Mouse (Mus musculus) limb, embryonic 15.5 days (tissue): ENCODE data around the gene Cdc34. TPM values are rescaled to one million over a fixed set of nuclear protein-coding genes. Genes with fewer than 3 reads are reported as not detected.
A peak's percentile ranks its signal among the peaks of the same experiment; 100 is the strongest.

Experiments
- ATAC-seq: fragments of 200-750 bp; cut with Nextera tagmentation; 2 replicates; pipeline ENCODE4 v1.8.0; 2017; ENCODE audit warnings: low read depth, moderate TSS enrichment; ENCODE audit not compliant: insufficient number of reproducible peaks, low FRiP score, low TSS enrichment
- H3K27ac ChIP-seq: fragments of 300-500 bp; sonication (generic); 2 replicates; pipeline ENCODE4 v1.5.1; 2015; ENCODE audit warnings: moderate library complexity, mild to moderate bottlenecking, inconsistent platforms
- H3K27me3 ChIP-seq: fragments of 300-500 bp; sonication (generic); 2 replicates; pipeline ENCODE4 v1.6.1; 2015; ENCODE audit warnings: inconsistent platforms
- H3K36me3 ChIP-seq: fragments of 300-500 bp; sonication (generic); 2 replicates; pipeline ENCODE4 v1.6.1; 2015; ENCODE audit warnings: inconsistent platforms
- H3K4me1 ChIP-seq: fragments of 300-500 bp; sonication (generic); 2 replicates; pipeline ENCODE4 v1.6.1; 2015; ENCODE audit warnings: inconsistent platforms
- H3K4me2 ChIP-seq: fragments of 300-500 bp; sonication (generic); 2 replicates; pipeline ENCODE4 v1.6.1; 2015; ENCODE audit warnings: mild to moderate bottlenecking, inconsistent platforms
- H3K4me3 ChIP-seq: fragments of 300-500 bp; sonication (generic); 2 replicates; pipeline ENCODE4 v1.5.1; 2015; ENCODE audit warnings: mild to moderate bottlenecking, inconsistent platforms
- H3K9ac ChIP-seq: fragments of 300-500 bp; sonication (generic); 2 replicates; pipeline ENCODE4 v1.6.1; 2015; ENCODE audit warnings: inconsistent platforms
- H3K9me3 ChIP-seq: fragments of 300-500 bp; sonication (generic); 2 replicates; pipeline ENCODE4 v1.6.1; 2016; ENCODE audit warnings: inconsistent platforms
- WGBS: fragments of 180-500 bp; shearing (Covaris S2); methylation state at CpG from one replicate; pipeline ENCODE4 v1.1.7; 2015; 5-methylcytosine and 5-hydroxymethylcytosine counted together
- polyA plus RNA-seq: library from polyadenylated mRNA; unstranded; fragments of >200 nt; fragmentation: Nextera tagmentation; extraction: Ambion mirVana; gene quantifications from 2 replicates; pipeline ENCODE4 v1.2.1, GENCODE M21; 2015

Gene Cdc34
- polyA plus RNA-seq: 100 and 110 TPM in 2 replicates

DNA sequence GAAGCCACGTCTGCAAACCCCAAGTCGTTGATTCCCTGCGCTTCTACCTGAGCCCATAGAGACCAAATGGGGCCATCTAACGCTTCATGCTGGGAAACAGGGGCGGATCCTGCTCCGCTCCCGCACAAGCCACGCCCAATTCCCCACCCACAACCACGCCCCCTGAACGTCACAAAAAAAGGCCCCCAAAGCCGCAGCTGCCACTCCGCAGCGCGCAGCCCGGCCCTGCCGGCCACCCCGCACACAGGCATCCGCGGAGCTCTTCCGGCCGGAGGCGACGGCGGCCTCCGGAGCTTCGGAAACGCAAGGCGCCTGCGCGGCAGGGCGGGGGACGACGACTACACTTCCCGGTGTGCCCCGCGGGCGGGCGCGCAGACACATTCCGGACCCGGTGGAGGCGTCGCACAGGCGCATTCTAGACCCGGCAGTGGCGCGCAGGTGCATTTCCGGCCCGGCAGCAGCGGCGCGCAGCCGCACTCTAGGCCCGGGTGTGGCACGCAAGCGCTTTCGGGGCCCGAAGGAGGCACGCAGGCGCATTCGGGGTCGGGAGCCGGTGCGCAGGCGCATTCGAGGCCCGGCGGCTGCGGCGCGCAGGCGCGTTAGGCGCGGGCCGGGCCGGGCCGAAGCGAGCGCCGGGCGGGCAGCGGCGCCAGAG lies at the start of gene Cdc34:
Gene Cdc34 (plus strand): TSS at position 605 of the 655 bp plus-strand sequence.
- H3K4me3 ChIP-seq: peak within 1 kb of the TSS; percentile 71
- peak; percentile 95 for ATAC-seq
- peak within 1 kb of the TSS; percentile 84 for H3K4me2 ChIP-seq
- under 1% methylated on average over 82 of the region's 84 CpGs for WGBS
- no peaks in the 10 kb centered on the region for H3K27me3 ChIP-seq
- H3K9me3 ChIP-seq: no peaks in the 10 kb centered on the region
- peak within 1 kb of the TSS; percentile 87 for H3K27ac ChIP-seq
- H3K9ac ChIP-seq: peak within 1 kb of the TSS; percentile 75
- peaks cover 27% of the 10 kb centered on the region for H3K4me1 ChIP-seq
- H3K36me3 ChIP-seq: peaks cover 28% of the 10 kb centered on the region

DNA sequence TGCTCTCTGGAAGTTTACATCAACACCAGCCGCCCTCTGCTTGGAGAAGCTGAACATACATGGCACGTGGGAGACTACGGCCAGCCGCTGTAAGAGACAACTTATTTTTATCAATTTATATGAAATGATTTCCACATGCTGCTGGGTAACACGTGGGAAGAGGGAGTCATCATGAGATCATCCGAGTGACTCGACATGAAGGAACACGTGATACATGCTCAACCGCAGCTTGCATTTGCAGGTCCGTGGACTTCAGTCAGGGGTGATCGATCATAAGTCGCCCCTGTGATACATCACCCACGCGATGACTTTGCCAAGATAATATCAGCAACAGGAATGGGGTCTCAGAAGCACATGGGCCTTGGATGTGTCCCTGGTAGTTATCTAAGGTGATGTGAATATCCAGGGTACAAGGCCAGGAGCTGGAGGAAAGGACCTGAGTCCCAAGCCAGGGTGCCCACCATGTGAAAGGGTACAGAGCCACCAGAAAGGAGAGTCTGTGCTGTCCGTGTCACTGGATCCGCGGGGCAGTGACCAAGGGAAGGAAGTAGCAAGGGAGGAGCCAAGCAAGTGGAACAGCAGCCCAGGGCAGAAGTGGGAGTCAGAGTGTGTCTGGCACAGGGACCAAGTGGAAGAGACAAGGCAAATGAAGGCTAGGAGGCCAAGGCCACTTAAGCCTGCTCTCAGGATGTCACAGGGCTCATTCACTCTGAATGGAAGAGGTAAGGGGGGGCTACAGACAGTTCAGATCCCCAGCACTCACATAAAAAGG lies 48.8 kb upstream of the Cdc34 start:
- Histone ChIP-seq H3K9me3 (no peaks in the 10 kb centered on the region), H3K36me3 (no peaks in the 10 kb centered on the region), H3K4me3 (no peak overlapping the region), H3K27me3 (peaks cover 14% of the 10 kb centered on the region), H3K4me1 (peaks cover 16% of the 10 kb centered on the region), H3K27ac (no peak overlapping the region), H3K9ac (no peak overlapping the region), H3K4me2 (no peak overlapping the region)
- no peak for ATAC-seq
- WGBS: 76% methylated on average over 17 of the region's 17 CpGs

DNA sequence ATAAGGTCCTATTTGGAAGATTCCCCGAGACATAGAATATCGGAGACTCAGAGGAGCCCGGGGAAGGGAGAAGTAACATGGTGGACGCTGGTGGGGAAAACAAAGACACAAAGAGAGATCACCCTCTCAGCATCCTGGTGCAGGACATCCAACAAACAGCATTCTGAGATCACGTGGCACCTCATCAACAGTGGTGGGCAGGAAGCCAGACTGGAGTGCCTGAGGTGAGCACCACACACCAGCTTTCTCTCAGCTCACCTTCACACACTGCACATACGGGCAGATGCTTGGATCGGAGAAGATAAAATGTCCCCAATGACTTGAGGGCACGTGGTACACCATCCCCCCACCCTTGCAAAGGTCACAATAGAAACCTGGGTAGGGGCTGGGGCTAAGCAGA lies 45.7 kb upstream of the Cdc34 start:
- no peak overlapping the region; the same call in 1 of the 2 replicates for H3K4me3 ChIP-seq
- H3K9ac ChIP-seq: no peak overlapping the region
- WGBS: 83% methylated on average over 8 of the region's 8 CpGs

DNA sequence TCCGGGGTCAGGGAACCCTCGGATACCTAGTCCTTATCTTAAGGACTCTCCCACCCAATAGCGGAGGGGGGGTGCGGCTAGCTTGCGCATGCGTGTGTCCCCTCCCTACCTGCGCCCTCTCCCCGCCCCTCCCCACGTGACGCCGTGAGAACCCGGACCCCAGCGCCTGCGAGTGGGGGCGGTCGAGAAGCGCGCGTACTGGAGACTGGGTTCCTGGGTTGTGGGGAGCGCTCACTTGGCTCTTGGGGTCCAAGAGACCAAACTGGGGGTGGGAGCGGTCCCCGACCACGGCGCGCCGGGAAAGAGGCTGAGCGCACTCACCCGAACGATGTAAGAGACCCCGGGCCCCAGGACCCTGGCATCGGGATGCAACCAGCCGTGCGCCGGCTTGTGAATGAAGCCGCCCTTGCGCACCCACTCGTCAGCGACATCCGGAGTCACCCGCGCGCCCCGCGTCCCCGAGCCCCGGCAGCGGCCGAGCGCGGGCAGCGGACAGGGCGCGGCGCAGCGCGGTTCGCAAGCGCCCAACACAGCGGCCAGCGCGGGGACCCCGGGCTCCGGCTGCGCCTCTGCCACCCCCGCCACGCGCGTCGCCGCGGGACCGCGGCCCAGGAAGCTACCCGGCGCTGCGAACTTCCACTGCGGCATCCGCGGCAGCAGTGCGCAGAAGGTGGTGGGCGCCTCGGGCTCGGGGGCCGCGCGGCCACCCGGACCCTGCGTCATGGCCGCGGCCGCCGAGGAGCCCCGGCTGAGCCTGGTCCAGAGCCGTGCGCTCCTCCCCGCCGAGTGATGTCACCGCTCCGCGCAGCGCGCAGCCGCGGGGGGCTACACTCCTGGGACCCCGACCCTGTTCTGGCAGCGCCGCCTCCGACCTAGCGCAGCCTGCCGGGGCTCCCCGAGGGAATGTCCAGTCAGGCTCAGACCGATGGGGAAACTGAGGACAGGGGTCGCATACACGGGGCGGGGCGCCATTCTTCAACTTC lies 44.6 kb upstream of the Cdc34 start, which contains the start of gene Shc2:
Gene Shc2 (minus strand): TSS at position 791 of the 983 bp plus-strand sequence.
- WGBS: under 1% methylated on average over 95 of the region's 116 CpGs
- peak within 1 kb of the TSS; percentile 60 for H3K9ac ChIP-seq

More for the DNA sequence above, 45.7 kb upstream of the Cdc34 start:
- ATAC-seq: no peak
- H3K4me1 ChIP-seq: peaks cover 31% of the 10 kb centered on the region
- no peaks in the 10 kb centered on the region for H3K36me3 ChIP-seq
- H3K4me2 ChIP-seq: peak overlapping the region; percentile 94; the same call in 1 of the 2 replicates
- no peak overlapping the region for H3K27ac ChIP-seq
- peaks cover 35% of the 10 kb centered on the region for H3K27me3 ChIP-seq
- no peaks in the 10 kb centered on the region for H3K9me3 ChIP-seq

DNA sequence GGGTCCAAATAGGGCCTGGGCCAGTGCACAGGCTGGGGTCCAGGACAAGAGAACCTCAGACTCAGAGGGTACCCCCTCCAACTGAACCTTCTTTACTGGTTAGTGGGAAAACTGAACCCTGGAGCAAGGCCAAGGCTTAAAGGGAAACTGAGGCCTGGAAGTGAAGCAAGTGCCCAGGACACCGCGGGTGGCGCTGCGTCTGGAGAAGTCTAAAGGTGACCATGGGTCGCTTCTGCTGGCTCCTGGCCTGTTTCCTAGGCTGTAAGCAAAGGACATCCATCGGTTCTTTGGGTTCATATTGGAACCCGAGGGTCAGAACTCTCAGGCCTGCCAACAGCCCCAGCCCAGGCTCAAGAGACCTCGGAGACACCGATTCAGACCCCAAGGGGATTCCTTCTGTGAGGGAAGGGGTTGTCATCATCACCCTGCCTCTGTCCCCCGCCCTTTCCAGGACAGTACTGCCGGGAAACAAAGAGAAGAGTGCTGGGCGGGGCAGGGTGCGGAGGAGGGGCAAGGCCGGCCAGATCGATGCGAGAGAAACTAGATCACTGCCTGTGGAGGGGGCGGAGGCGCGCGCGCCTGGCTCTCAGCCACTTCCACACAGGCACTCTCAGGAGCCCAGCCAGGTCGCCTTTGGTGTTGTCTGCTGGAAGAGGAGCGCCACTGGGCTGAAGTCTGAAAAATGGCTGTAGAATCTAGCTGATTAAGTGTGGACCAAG lies 43.4 kb upstream of the Cdc34 start:
- H3K36me3 ChIP-seq: no peaks in the 10 kb centered on the region
- H3K27me3 ChIP-seq: peaks cover 35% of the 10 kb centered on the region
- peak overlapping the region; percentile 70 for H3K4me3 ChIP-seq
- no peaks in the 10 kb centered on the region for H3K9me3 ChIP-seq
- 0 out of 2 replicates have a peak overlapping the region, but pooled peaks have one; percentile 76 for H3K27ac ChIP-seq
- H3K9ac ChIP-seq: 0 out of 2 replicates have a peak overlapping the region, but pooled peaks have one; percentile 60
- peak overlapping the region; percentile 94 for H3K4me2 ChIP-seq
- no peak for ATAC-seq
- 10% methylated on average over 20 of the region's 23 CpGs for WGBS
- H3K4me1 ChIP-seq: peaks cover 31% of the 10 kb centered on the region

More for the DNA sequence above, 44.6 kb upstream of the Cdc34 start, which contains the start of gene Shc2:
- peaks cover 35% of the 10 kb centered on the region for H3K27me3 ChIP-seq
- H3K36me3 ChIP-seq: no peaks in the 10 kb centered on the region
- peak; percentile 69 for ATAC-seq
- peaks cover 31% of the 10 kb centered on the region for H3K4me1 ChIP-seq
- H3K27ac ChIP-seq: peak within 1 kb of the TSS; percentile 76
- H3K4me2 ChIP-seq: peak within 1 kb of the TSS; percentile 94
- no peaks in the 10 kb centered on the region for H3K9me3 ChIP-seq
- H3K4me3 ChIP-seq: peak within 1 kb of the TSS; percentile 70

DNA sequence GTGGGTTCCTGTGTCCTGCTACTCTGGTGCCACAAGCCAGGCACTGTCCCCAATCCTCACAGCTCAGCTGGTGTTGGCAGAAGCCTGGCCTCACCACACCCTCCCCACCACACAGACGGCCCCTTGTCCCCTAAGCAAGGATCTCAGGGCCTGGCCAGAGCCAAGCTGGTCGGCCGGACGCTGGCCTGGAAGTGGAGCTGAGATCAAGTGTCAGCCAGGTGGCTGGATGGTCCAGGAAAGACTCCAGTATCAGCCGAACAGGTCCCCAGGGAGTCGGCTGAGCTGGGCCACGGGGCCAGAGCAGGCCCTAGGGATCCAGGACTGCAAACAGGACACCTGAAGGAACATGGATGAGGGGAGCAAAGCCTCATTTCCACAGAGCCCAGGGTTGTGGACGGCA lies 36.3 kb upstream of the Cdc34 start, which contains the start of gene Odf3l2:
Gene Odf3l2 (minus strand): TSS at position 28 of the 400 bp plus-strand sequence.
- Histone ChIP-seq H3K36me3 (no peaks in the 10 kb centered on the region), H3K27me3 (no peaks in the 10 kb centered on the region), H3K9ac (no peak within 1 kb of the TSS), H3K27ac (no peak within 1 kb of the TSS), H3K9me3 (no peaks in the 10 kb centered on the region), H3K4me1 (no peaks in the 10 kb centered on the region), H3K4me3 (no peak within 1 kb of the TSS), H3K4me2 (no peak within 1 kb of the TSS)
- WGBS: 57% methylated on average over 8 of the region's 8 CpGs
- peak; percentile 25; the same call in 1 of the 2 replicates for ATAC-seq

DNA sequence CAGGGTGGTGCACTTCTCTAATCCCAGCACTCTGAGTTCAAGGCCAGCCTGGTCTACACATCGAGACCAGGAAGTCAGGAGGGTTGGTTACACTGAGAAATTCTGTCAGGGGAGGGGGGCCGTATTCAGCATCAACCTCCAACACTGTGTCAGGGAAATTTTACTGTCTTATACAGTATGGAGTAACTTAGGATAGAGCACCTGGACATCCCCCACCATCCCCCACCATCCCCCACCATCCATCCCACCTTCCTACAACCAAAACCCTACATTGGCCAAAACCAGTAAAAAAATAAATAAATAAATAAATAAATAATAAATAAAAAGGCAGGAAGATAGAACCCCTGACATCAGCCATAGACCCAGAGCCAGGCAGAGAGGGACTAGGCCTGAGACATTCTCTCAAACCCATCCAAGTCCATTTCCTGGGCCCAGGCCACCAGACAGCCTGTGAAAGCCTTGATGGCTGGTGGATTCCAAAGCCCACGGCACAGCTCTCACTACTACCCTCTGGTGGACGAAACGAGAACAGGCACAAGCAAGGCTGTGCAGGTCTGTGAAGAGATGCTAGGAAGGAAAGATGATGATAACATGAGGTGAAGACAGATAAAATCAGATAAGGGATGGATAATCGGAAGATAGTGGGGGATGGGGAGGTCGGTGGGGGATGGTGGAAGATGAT lies 32.8 kb upstream of the Cdc34 start:
- 30% methylated on average over 7 of the region's 7 CpGs for WGBS
- Histone ChIP-seq H3K27ac (no peak overlapping the region), H3K27me3 (peaks cover 6% of the 10 kb centered on the region; the same call in 1 of the 2 replicates), H3K9ac (no peak overlapping the region), H3K4me1 (no peaks in the 10 kb centered on the region), H3K36me3 (no peaks in the 10 kb centered on the region), H3K4me3 (no peak overlapping the region), H3K9me3 (no peaks in the 10 kb centered on the region), H3K4me2 (no peak overlapping the region)
- no peak for ATAC-seq

DNA sequence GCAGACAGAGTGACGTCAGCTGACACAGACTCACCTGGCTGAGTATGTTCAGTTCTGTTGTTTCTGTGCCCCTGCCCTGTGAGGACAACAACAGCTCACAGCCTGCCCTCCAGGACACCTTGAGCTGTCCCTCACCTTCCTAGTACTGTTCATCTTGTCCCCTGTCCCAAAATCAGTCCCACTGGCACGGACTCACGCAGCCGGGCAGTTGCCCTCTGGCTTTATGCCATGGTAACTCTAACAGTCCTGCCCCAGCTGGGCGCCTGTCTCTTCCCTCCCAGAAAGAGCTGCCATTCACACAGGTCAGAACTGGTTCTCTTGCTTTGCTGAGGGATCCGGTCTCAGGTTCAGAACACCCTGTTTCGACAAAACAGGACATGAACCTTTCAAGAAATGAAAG lies 29.2 kb upstream of the Cdc34 start:
- H3K27ac ChIP-seq: no peak overlapping the region
- no peak overlapping the region for H3K4me2 ChIP-seq
- H3K9ac ChIP-seq: no peak overlapping the region
- H3K36me3 ChIP-seq: no peaks in the 10 kb centered on the region
- ATAC-seq: no peak
- H3K27me3 ChIP-seq: peaks cover 9% of the 10 kb centered on the region; the same call in 1 of the 2 replicates
- H3K4me1 ChIP-seq: no peaks in the 10 kb centered on the region
- WGBS: 76% methylated on average over 7 of the region's 7 CpGs
- no peaks in the 10 kb centered on the region for H3K9me3 ChIP-seq
- H3K4me3 ChIP-seq: no peak overlapping the region

DNA sequence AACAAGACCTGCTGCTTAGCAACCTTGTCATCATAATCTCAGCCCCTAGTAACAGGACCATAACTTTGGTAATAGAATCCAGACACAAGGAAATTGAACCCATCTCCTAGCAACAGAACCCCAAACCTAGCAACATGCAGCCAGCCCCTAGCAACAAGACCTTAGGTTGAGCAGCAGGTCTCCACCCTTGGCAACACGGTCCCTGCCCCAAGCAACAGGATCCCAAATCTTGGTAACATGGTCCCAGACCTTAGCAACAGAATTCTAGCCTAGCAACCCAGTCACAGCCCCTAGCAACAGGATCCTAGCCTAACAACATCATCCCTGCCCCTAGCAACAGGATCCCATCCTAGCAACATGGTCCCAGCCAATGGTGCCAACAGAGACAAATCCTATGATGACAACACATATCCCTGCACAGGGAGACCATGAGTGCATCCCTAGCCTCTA lies 27.0 kb upstream of the Cdc34 start:
- 30% methylated on average over 1 of the region's 1 CpGs for WGBS
- Histone ChIP-seq H3K36me3 (no peaks in the 10 kb centered on the region), H3K4me2 (no peak overlapping the region), H3K27ac (no peak overlapping the region), H3K9me3 (no peaks in the 10 kb centered on the region), H3K9ac (no peak overlapping the region), H3K4me1 (no peaks in the 10 kb centered on the region), H3K27me3 (peaks cover 9% of the 10 kb centered on the region; the same call in 1 of the 2 replicates), H3K4me3 (no peak overlapping the region)
- peak; percentile 53 for ATAC-seq

DNA sequence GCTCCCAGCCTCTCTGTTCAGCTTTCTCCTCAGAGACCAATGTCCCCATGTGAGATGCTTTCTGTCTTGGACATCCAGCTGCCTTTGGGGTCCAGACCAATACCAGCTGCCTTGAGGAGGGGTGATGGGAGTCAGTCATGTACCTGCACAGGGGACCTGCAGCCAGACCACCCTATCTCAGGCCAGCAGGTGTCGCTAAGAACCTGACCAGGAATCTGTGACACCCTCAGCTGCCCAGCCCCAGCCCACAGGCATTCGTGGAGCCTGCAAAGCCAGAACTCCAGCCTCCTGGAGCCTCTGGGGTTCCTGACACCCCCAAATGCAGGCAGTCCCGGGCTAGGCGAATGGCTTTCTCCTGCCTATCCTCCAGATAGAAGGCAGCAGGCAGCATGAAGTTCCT lies 23.2 kb upstream of the Cdc34 start:
- H3K4me2 ChIP-seq: no peak overlapping the region
- H3K4me1 ChIP-seq: no peaks in the 10 kb centered on the region; the same call in 1 of the 2 replicates
- no peaks in the 10 kb centered on the region for H3K9me3 ChIP-seq
- WGBS: 7% methylated on average over 4 of the region's 4 CpGs
- H3K9ac ChIP-seq: no peak overlapping the region
- H3K27me3 ChIP-seq: peaks cover 4% of the 10 kb centered on the region; the same call in 1 of the 2 replicates
- H3K4me3 ChIP-seq: no peak overlapping the region
- no peak overlapping the region for H3K27ac ChIP-seq
- no peaks in the 10 kb centered on the region for H3K36me3 ChIP-seq
- no peak for ATAC-seq
